In genomic region chr11:106001718-106002117, GRCm38 (mm10) we compare ENCODE assay signal across 9 mouse cellular contexts. TPM values are rescaled to one million over a fixed set of nuclear protein-coding genes. Genes with fewer than 3 reads are reported as not detected.
DNase-seq lines count a peak whose midpoint lies in the region; ATAC-seq and TF ChIP-seq lines count a peak whose summit lies in the region.
"Had no signal": no experiment of that assay in that cellular context is flagged by ENCODE, and none has a peak within 500 bp of the region (broad histone marks: within the 10 kb centered on the region; RNA-seq: fewer than 3 reads in every experiment).

No protein-coding gene starts in this region.

- H3K9me3 ChIP-seq in embryonic facial prominence, embryonic 11.5 days (replicated peaks; ENCODE audit: control insufficient read depth, low read length), result no peaks in the 10 kb centered on the region
- H3K9me3 ChIP-seq in embryonic facial prominence, embryonic 10.5 days, result no peaks in the 10 kb centered on the region
- no peaks in the 10 kb centered on the region for H3K9me3 ChIP-seq in liver, postnatal 0 days (ENCODE audit: low read length)
- H3K9me3 ChIP-seq in liver, embryonic 12.5 days (replicated peaks), result no peaks in the 10 kb centered on the region

- H3K4me1 ChIP-seq in embryonic facial prominence, embryonic 11.5 days (ENCODE audit: control insufficient read depth, insufficient read depth, low read length), result no peaks in the 10 kb centered on the region
- H3K4me1 ChIP-seq in embryonic facial prominence, embryonic 10.5 days, result no peaks in the 10 kb centered on the region
- H3K4me1 ChIP-seq in liver, postnatal 0 days (ENCODE audit: insufficient read depth), result peaks cover 5% of the 10 kb centered on the region; the same call in 1 of the 2 replicates
- 0 out of 2 replicates have a peak, but pooled peaks cover 6% of the 10 kb centered on the region for H3K4me1 ChIP-seq in liver, embryonic 12.5 days
- no peaks in the 10 kb centered on the region for H3K4me1 ChIP-seq in cortical plate, adult 2 months (ENCODE audit: control insufficient read depth, insufficient read depth, low read length)

- no peak for TF ChIP-seq POLR2A in cortical plate, adult 2 months (IDR thresholded peaks at IDR 0.05; ENCODE audit: extremely low read depth, insufficient read depth, low read length)

- no peak overlapping the region for H3K27ac ChIP-seq in embryonic facial prominence, embryonic 11.5 days (replicated peaks; ENCODE audit: low read depth, low read length)
- no peak overlapping the region for H3K27ac ChIP-seq in embryonic facial prominence, embryonic 10.5 days (replicated peaks)
- no peak overlapping the region for H3K27ac ChIP-seq in liver, postnatal 0 days (ENCODE audit: low read depth)
- H3K27ac ChIP-seq in liver, embryonic 12.5 days, result no peak overlapping the region
- no peak overlapping the region for H3K27ac ChIP-seq in cortical plate, adult 2 months (ENCODE audit: insufficient read depth, low read length)

- no peak for ATAC-seq in embryonic facial prominence, embryonic 11.5 days (replicated peaks; ENCODE audit: insufficient number of reproducible peaks, low FRiP score, low TSS enrichment, low read depth)
- ATAC-seq in liver, postnatal 0 days, result peak; percentile 51; the same call in 1 of the 2 replicates
- no peak for ATAC-seq in liver, embryonic 12.5 days
- ATAC-seq in neutrophil, adult 5-6 weeks (ENCODE audit: extremely low read depth, insufficient number of reproducible peaks, low FRiP score, poor library complexity, severe bottlenecking), result peak; percentile 45; the same call in 1 of the 2 replicates

- H3K4me3 ChIP-seq in embryonic facial prominence, embryonic 11.5 days (ENCODE audit: low read depth, low read length), result no peak overlapping the region
- H3K4me3 ChIP-seq in embryonic facial prominence, embryonic 10.5 days, result no peak overlapping the region
- H3K4me3 ChIP-seq in liver, postnatal 0 days (ENCODE audit: low read depth, low read length), result no peak overlapping the region
- H3K4me3 ChIP-seq in liver, embryonic 12.5 days, result no peak overlapping the region
- no peak overlapping the region for H3K4me3 ChIP-seq in cortical plate, adult 2 months (ENCODE audit: insufficient read depth, low read length)

- TF ChIP-seq EP300 in liver, postnatal 0 days (IDR thresholded peaks at IDR 0.05; ENCODE audit: low read depth), result no peak

- H3K27me3 ChIP-seq in embryonic facial prominence, embryonic 11.5 days (ENCODE audit: control insufficient read depth, insufficient read depth, low read length), result no peaks in the 10 kb centered on the region
- H3K27me3 ChIP-seq in embryonic facial prominence, embryonic 10.5 days (replicated peaks; ENCODE audit: low read depth, poor library complexity, severe bottlenecking), result no peaks in the 10 kb centered on the region
- peaks cover 68% of the 10 kb centered on the region for H3K27me3 ChIP-seq in liver, postnatal 0 days (ENCODE audit: insufficient read depth, low read length)
- peaks cover 30% of the 10 kb centered on the region; the same call in 1 of the 2 replicates for H3K27me3 ChIP-seq in liver, embryonic 12.5 days (replicated peaks)

- 49% methylated on average over 4 of the region's 4 CpGs for WGBS in embryonic facial prominence, embryonic 11.5 days
- 55% methylated on average over 4 of the region's 4 CpGs for WGBS in embryonic facial prominence, embryonic 10.5 days
- WGBS in liver, postnatal 0 days (ENCODE audit: insufficient replicate concordance), result 35% methylated on average over 4 of the region's 4 CpGs
- WGBS in liver, embryonic 12.5 days (ENCODE audit: insufficient replicate concordance), result 30% methylated on average over 4 of the region's 4 CpGs

- no peaks in the 10 kb centered on the region for H3K36me3 ChIP-seq in embryonic facial prominence, embryonic 11.5 days (replicated peaks; ENCODE audit: control insufficient read depth, insufficient read depth, low read depth, low read length)
- no peaks in the 10 kb centered on the region for H3K36me3 ChIP-seq in embryonic facial prominence, embryonic 10.5 days (replicated peaks)
- H3K36me3 ChIP-seq in liver, postnatal 0 days (replicated peaks; ENCODE audit: insufficient read depth, low read length), result no peaks in the 10 kb centered on the region
- no peaks in the 10 kb centered on the region for H3K36me3 ChIP-seq in liver, embryonic 12.5 days

- TF ChIP-seq CTCF in liver, postnatal 0 days (IDR thresholded peaks at IDR 0.05; ENCODE audit: low read depth), result peak; percentile 70
- peak; percentile 24; the same call in 1 of the 2 replicates for TF ChIP-seq CTCF in cortical plate, adult 2 months (IDR thresholded peaks at IDR 0.05; ENCODE audit: extremely low read depth, insufficient read depth, low read length)

- H3K4me2 ChIP-seq in embryonic facial prominence, embryonic 11.5 days (ENCODE audit: low read depth, low read length), result no peak overlapping the region
- no peak overlapping the region for H3K4me2 ChIP-seq in liver, postnatal 0 days (ENCODE audit: low read depth, low read length)
- H3K4me2 ChIP-seq in liver, embryonic 12.5 days, result no peak overlapping the region

- H3K9ac ChIP-seq in embryonic facial prominence, embryonic 11.5 days (replicated peaks; ENCODE audit: low read length), result no peak overlapping the region
- no peak overlapping the region for H3K9ac ChIP-seq in liver, postnatal 0 days (replicated peaks)
- H3K9ac ChIP-seq in liver, embryonic 12.5 days, result no peak overlapping the region

- peak; percentile 45 for DNase-seq in embryonic facial prominence, embryonic 11.5 days (ENCODE audit: low spot score)
- no peak for DNase-seq in embryonic facial prominence, embryonic 10.5 days (ENCODE audit: low spot score)
- DNase-seq in liver, postnatal 0 days, result no peak
- no peak for DNase-seq in gastrocnemius, postnatal 4 days (ENCODE audit: low spot score in 2 of 2)
- no peak for DNase-seq in neural tube, embryonic 10.5 days (ENCODE audit: extremely low spot score, low spot score)

RNA-seq across cellular contexts. Expression of gene Kcnh6, which starts 6.2 kb away (rescaled TPM):
- 0.32 and 0.33 TPM in 2 replicates for polyA plus RNA-seq in embryonic facial prominence, embryonic 11.5 days (2014; fragmentation: Nextera tagmentation; extraction: Ambion mirVana)
- polyA plus RNA-seq in embryonic facial prominence, embryonic 10.5 days (2016; fragmentation: Nextera tagmentation; extraction: Ambion mirVana), result 0.30 and 0.48 TPM in 2 replicates
- polyA plus RNA-seq in liver, postnatal 0 days (2015; fragmentation: Nextera tagmentation; extraction: Ambion mirVana), result 0.02 TPM in 1 of 2 replicates, not detected in the other
- 0.06 and 0.08 TPM in 2 replicates for polyA plus RNA-seq in liver, embryonic 12.5 days (2016; fragmentation: Nextera tagmentation; extraction: Ambion mirVana)
- 1.4 and 1.5 TPM in 2 replicates for polyA plus RNA-seq in cortical plate, adult 2 months (2012; rRNA removed)
- 0.47 and 1.4 TPM in 2 replicates for total RNA-seq in neutrophil, adult 5-6 weeks (2017)
- total RNA-seq in gastrocnemius, postnatal 4 days (2021), result under 1 TPM in 1 of 2 experiments, not detected in 1; 0.31 TPM

RNA-seq across cellular contexts. Expression of gene Ace3, which starts 7.2 kb away (rescaled TPM):
- polyA plus RNA-seq in embryonic facial prominence, embryonic 11.5 days (2014; fragmentation: Nextera tagmentation; extraction: Ambion mirVana), result not detected in 2 replicates
- not detected in 2 replicates for polyA plus RNA-seq in embryonic facial prominence, embryonic 10.5 days (2016; fragmentation: Nextera tagmentation; extraction: Ambion mirVana)
- polyA plus RNA-seq in liver, postnatal 0 days (2015; fragmentation: Nextera tagmentation; extraction: Ambion mirVana), result not detected in 2 replicates
- polyA plus RNA-seq in liver, embryonic 12.5 days (2016; fragmentation: Nextera tagmentation; extraction: Ambion mirVana), result not detected in 2 replicates
- not detected in 2 replicates for polyA plus RNA-seq in cortical plate, adult 2 months (2012; rRNA removed)
- total RNA-seq in neutrophil, adult 5-6 weeks (2017), result not detected in 2 replicates
- total RNA-seq in gastrocnemius, postnatal 4 days (2021), result not detected
- total RNA-seq: heart, adult 18-20 months had no signal

RNA-seq across cellular contexts. Expression of gene Ace, which starts 34.0 kb away (rescaled TPM):
- 0.41 and 0.47 TPM in 2 replicates for polyA plus RNA-seq in embryonic facial prominence, embryonic 11.5 days (2014; fragmentation: Nextera tagmentation; extraction: Ambion mirVana)
- polyA plus RNA-seq in embryonic facial prominence, embryonic 10.5 days (2016; fragmentation: Nextera tagmentation; extraction: Ambion mirVana), result 0.45 and 0.50 TPM in 2 replicates
- 0.07 and 0.09 TPM in 2 replicates for polyA plus RNA-seq in liver, postnatal 0 days (2015; fragmentation: Nextera tagmentation; extraction: Ambion mirVana)
- 0.07 TPM in 2 replicates for polyA plus RNA-seq in liver, embryonic 12.5 days (2016; fragmentation: Nextera tagmentation; extraction: Ambion mirVana)
- 8.7 and 9.3 TPM in 2 replicates for polyA plus RNA-seq in cortical plate, adult 2 months (2012; rRNA removed)
- 5.2 and 7.4 TPM in 2 replicates for total RNA-seq in neutrophil, adult 5-6 weeks (2017)
- total RNA-seq in gastrocnemius, postnatal 4 days (2021), result 10 to 100 TPM; 23.0 to 35.7 TPM

RNA-seq across cellular contexts. Expression of gene Dcaf7, which starts 35.0 kb away (rescaled TPM):
- 59.9 and 68.6 TPM in 2 replicates for polyA plus RNA-seq in embryonic facial prominence, embryonic 11.5 days (2014; fragmentation: Nextera tagmentation; extraction: Ambion mirVana)
- polyA plus RNA-seq in embryonic facial prominence, embryonic 10.5 days (2016; fragmentation: Nextera tagmentation; extraction: Ambion mirVana), result 91.2 and 93.4 TPM in 2 replicates
- polyA plus RNA-seq in liver, postnatal 0 days (2015; fragmentation: Nextera tagmentation; extraction: Ambion mirVana), result 18.6 and 20.6 TPM in 2 replicates
- 41.5 and 43.0 TPM in 2 replicates for polyA plus RNA-seq in liver, embryonic 12.5 days (2016; fragmentation: Nextera tagmentation; extraction: Ambion mirVana)
- polyA plus RNA-seq in cortical plate, adult 2 months (2012; rRNA removed), result 111 and 115 TPM in 2 replicates
- 46.9 and 48.4 TPM in 2 replicates for total RNA-seq in neutrophil, adult 5-6 weeks (2017)
- 10 to 100 TPM; 60.3 to 60.5 TPM for total RNA-seq in gastrocnemius, postnatal 4 days (2021)

RNA-seq across cellular contexts. Expression of gene Cyb561, which starts 48.6 kb away (rescaled TPM):
- polyA plus RNA-seq in embryonic facial prominence, embryonic 11.5 days (2014; fragmentation: Nextera tagmentation; extraction: Ambion mirVana), result 9.9 and 13.4 TPM in 2 replicates
- 13.2 and 14.0 TPM in 2 replicates for polyA plus RNA-seq in embryonic facial prominence, embryonic 10.5 days (2016; fragmentation: Nextera tagmentation; extraction: Ambion mirVana)
- polyA plus RNA-seq in liver, postnatal 0 days (2015; fragmentation: Nextera tagmentation; extraction: Ambion mirVana), result 0.89 and 0.96 TPM in 2 replicates
- 1.9 TPM in 2 replicates for polyA plus RNA-seq in liver, embryonic 12.5 days (2016; fragmentation: Nextera tagmentation; extraction: Ambion mirVana)
- polyA plus RNA-seq in cortical plate, adult 2 months (2012; rRNA removed), result 66.6 and 67.1 TPM in 2 replicates
- 0.74 TPM in 1 of 2 replicates, not detected in the other for total RNA-seq in neutrophil, adult 5-6 weeks (2017)
- 1 to 10 TPM; 4.9 to 5.0 TPM for total RNA-seq in gastrocnemius, postnatal 4 days (2021)

Comparison
In these comparisons a context has a peak if more than half of its experiments do, and no peak if none do; other contexts are left out.
1. ATAC-seq: peak in liver, postnatal 0 days (single experiment) and neutrophil, adult 5-6 weeks (single experiment); none in embryonic facial prominence, embryonic 11.5 days (single experiment) and liver, embryonic 12.5 days (single experiment).